Mouse (Mus musculus): ENCODE measurements around the gene Olfr384.
"Not testable (repeated sequence)": the region's sequence is repeated elsewhere in the genome, so short reads cannot be mapped to it uniquely, and the experiment has no call there.

The Olfr384 gene

DNA sequence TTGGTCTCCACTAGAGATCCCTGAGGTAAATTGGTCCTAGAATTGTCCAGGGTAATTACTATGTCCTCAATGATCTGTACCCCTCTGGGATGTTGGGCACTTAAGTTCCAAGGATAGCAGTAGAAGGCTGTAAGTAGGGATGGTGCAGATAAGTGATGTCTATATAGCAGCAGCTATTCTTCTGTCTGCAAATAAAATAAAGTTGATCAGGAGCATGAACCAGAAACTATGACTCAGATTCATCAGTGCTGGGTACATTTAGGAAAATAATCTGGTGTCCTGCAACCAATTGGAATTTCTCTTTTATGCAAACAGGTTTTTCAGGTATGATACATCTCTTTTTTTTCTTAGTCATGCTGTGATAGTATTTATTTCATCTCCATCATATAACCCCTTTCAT is at the start of gene Olfr384:
Gene Olfr384 (plus strand): TSS at position 301 of the 400 bp plus-strand sequence.
- no peak for DNase-seq (ENCODE audit: low spot score)

- DNase-seq (ENCODE audit: low spot score) = no peak
Observed at GRCm38 (mm10) chr11:73579871-73580270, 18.5 kb upstream of the Olfr384 start.

DNA sequence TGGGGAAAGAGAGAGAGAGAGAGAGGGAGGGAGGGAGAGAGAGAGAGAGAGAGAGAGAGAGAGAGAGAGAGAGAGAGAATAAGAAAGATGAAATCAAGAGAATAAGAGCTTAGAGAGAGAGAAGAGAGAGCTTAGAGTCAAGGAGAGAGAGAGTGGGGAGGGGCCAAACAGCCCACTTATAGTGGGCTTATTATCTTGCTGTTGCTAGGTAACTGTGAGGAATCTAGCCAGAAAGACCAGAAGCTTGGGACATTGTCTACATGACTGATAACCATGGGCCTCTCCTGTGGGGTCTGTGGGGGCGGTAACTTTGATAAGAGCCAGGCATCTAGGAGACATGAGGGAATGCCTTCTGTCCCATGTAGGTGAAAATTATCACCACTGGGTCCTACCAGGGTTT is 15.2 kb upstream of the Olfr384 start:
- not testable (repeated sequence) for DNase-seq (ENCODE audit: low spot score)

DNA sequence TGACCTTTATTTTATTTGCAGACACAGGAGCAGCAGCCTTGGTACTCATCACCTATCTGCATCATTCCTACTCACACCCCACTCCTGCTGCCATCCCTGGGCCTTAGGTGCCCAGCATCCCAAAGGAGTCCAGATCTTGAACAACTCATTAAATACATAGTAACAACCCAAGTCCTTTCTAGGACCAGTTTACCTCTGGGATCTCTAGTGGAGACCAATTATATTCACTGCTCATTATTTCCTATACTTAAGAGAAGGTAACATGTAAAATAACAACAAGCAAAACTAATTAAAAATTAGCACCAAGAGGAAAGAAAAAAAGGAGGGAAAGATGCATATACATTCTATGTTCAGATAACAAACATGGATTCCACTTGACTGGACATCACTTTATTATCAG is 5.5 kb upstream of the Olfr384 start, which contains the start of gene Olfr385:
Gene Olfr385 (minus strand): TSS at position 101 of the 400 bp plus-strand sequence.
- DNase-seq (ENCODE audit: low spot score) = no peak

Data from yolk sac, embryonic 10.5 days (tissue).